Mouse (Mus musculus): ENCODE results near the gene Dnajb8. TPM values are rescaled to one million over a fixed set of nuclear protein-coding genes. Genes with fewer than 3 reads are reported as not detected.

Dnajb8 gene
- polyA plus RNA-seq (2015; fragmentation: Nextera tagmentation; extraction: Ambion mirVana) = not detected in 2 replicates

GRCm38 (mm10) chr6:88221968-88222367, at the start of gene Dnajb8:
Gene Dnajb8 (plus strand): TSS chr6:88222268.
- WGBS = 49% methylated on average over 10 of the region's 10 CpGs
- no peaks in the 10 kb centered on the region for H3K36me3 ChIP-seq
- ATAC-seq (ENCODE audit: insufficient number of reproducible peaks, low FRiP score, low TSS enrichment, low read depth) = no peak
- H3K9me3 ChIP-seq (replicated peaks) = 0 out of 2 replicates have a peak, but pooled peaks cover 2% of the 10 kb centered on the region
- H3K27me3 ChIP-seq = no peaks in the 10 kb centered on the region; the same call in 1 of the 2 replicates
- no peak within 1 kb of the TSS for H3K9ac ChIP-seq
- no peak within 1 kb of the TSS for H3K4me2 ChIP-seq (replicated peaks)
- H3K4me1 ChIP-seq = 0 out of 2 replicates have a peak, but pooled peaks cover 5% of the 10 kb centered on the region
- no peak within 1 kb of the TSS for H3K27ac ChIP-seq (replicated peaks)
- H3K4me3 ChIP-seq (replicated peaks) = no peak within 1 kb of the TSS

GRCm38 (mm10) chr6:88174191-88174590, 47.9 kb upstream of the Dnajb8 start:
- 86% methylated on average over 3 of the region's 3 CpGs for WGBS
- H3K9ac ChIP-seq = no peak overlapping the region
- H3K36me3 ChIP-seq = no peaks in the 10 kb centered on the region
- H3K9me3 ChIP-seq (replicated peaks) = 0 out of 2 replicates have a peak, but pooled peaks cover 11% of the 10 kb centered on the region
- no peak overlapping the region for H3K4me2 ChIP-seq (replicated peaks)
- no peak overlapping the region for H3K4me3 ChIP-seq (replicated peaks)
- no peaks in the 10 kb centered on the region for H3K27me3 ChIP-seq
- H3K4me1 ChIP-seq = no peaks in the 10 kb centered on the region
- no peak overlapping the region for H3K27ac ChIP-seq (replicated peaks)
- ATAC-seq (ENCODE audit: insufficient number of reproducible peaks, low FRiP score, low TSS enrichment, low read depth) = no peak

GRCm38 (mm10) chr6:88174676-88175075, 47.4 kb upstream of the Dnajb8 start:
- no peaks in the 10 kb centered on the region for H3K36me3 ChIP-seq
- ATAC-seq (ENCODE audit: insufficient number of reproducible peaks, low FRiP score, low TSS enrichment, low read depth) = no peak
- 93% methylated on average over 2 of the region's 2 CpGs for WGBS
- H3K9ac ChIP-seq = no peak overlapping the region
- no peaks in the 10 kb centered on the region for H3K27me3 ChIP-seq
- H3K27ac ChIP-seq (replicated peaks) = no peak overlapping the region
- no peak overlapping the region for H3K4me2 ChIP-seq (replicated peaks)
- 0 out of 2 replicates have a peak, but pooled peaks cover 11% of the 10 kb centered on the region for H3K9me3 ChIP-seq (replicated peaks)
- no peak overlapping the region for H3K4me3 ChIP-seq (replicated peaks)
- no peaks in the 10 kb centered on the region for H3K4me1 ChIP-seq

- H3K4me1 ChIP-seq = peaks cover 6% of the 10 kb centered on the region
- H3K4me3 ChIP-seq (replicated peaks) = no peak overlapping the region
- H3K27ac ChIP-seq (replicated peaks) = no peak overlapping the region
- H3K27me3 ChIP-seq = peaks cover 33% of the 10 kb centered on the region
- WGBS = 70% methylated on average over 4 of the region's 4 CpGs
- no peaks in the 10 kb centered on the region for H3K9me3 ChIP-seq (replicated peaks)
- no peak for ATAC-seq (ENCODE audit: insufficient number of reproducible peaks, low FRiP score, low TSS enrichment, low read depth)
- no peak overlapping the region for H3K4me2 ChIP-seq (replicated peaks)
- no peaks in the 10 kb centered on the region for H3K36me3 ChIP-seq
- H3K9ac ChIP-seq = no peak overlapping the region
Observed at GRCm38 (mm10) chr6:88184671-88185070, 37.4 kb upstream of the Dnajb8 start.

GRCm38 (mm10) chr6:88188148-88188547, 33.9 kb upstream of the Dnajb8 start:
- no peak overlapping the region for H3K27ac ChIP-seq (replicated peaks)
- peaks cover 67% of the 10 kb centered on the region for H3K27me3 ChIP-seq
- no peak overlapping the region for H3K4me2 ChIP-seq (replicated peaks)
- H3K9me3 ChIP-seq (replicated peaks) = no peaks in the 10 kb centered on the region
- H3K9ac ChIP-seq = no peak overlapping the region
- WGBS = 67% methylated on average over 6 of the region's 6 CpGs
- peaks cover 17% of the 10 kb centered on the region for H3K4me1 ChIP-seq
- H3K36me3 ChIP-seq = no peaks in the 10 kb centered on the region
- ATAC-seq (ENCODE audit: insufficient number of reproducible peaks, low FRiP score, low TSS enrichment, low read depth) = no peak
- H3K4me3 ChIP-seq (replicated peaks) = no peak overlapping the region

GRCm38 (mm10) chr6:88189312-88190042, 32.6 kb upstream of the Dnajb8 start:
- peaks cover 81% of the 10 kb centered on the region for H3K27me3 ChIP-seq
- H3K4me2 ChIP-seq (replicated peaks) = peak overlapping the region; percentile 93
- no peaks in the 10 kb centered on the region for H3K9me3 ChIP-seq (replicated peaks)
- H3K9ac ChIP-seq = peak overlapping the region; percentile 23; the same call in 1 of the 2 replicates
- H3K4me1 ChIP-seq = peaks cover 29% of the 10 kb centered on the region
- H3K4me3 ChIP-seq (replicated peaks) = peak overlapping the region; percentile 50
- no peak overlapping the region for H3K27ac ChIP-seq (replicated peaks)
- under 1% methylated on average over 56 of the region's 56 CpGs for WGBS
- no peaks in the 10 kb centered on the region for H3K36me3 ChIP-seq
- ATAC-seq (ENCODE audit: insufficient number of reproducible peaks, low FRiP score, low TSS enrichment, low read depth) = peak; percentile 66

- no peak for ATAC-seq (ENCODE audit: insufficient number of reproducible peaks, low FRiP score, low TSS enrichment, low read depth)
- WGBS = 3% methylated on average over 13 of the region's 13 CpGs
- H3K27ac ChIP-seq (replicated peaks) = no peak overlapping the region
- H3K4me1 ChIP-seq = peaks cover 30% of the 10 kb centered on the region
- H3K36me3 ChIP-seq = no peaks in the 10 kb centered on the region
- no peak overlapping the region for H3K9ac ChIP-seq
- peak overlapping the region; percentile 93 for H3K4me2 ChIP-seq (replicated peaks)
- H3K9me3 ChIP-seq (replicated peaks) = no peaks in the 10 kb centered on the region
- peak overlapping the region; percentile 50 for H3K4me3 ChIP-seq (replicated peaks)
- H3K27me3 ChIP-seq = peaks cover 86% of the 10 kb centered on the region
Observed at GRCm38 (mm10) chr6:88190043-88190309, 32.1 kb upstream of the Dnajb8 start.

- Histone ChIP-seq H3K4me1 (peaks cover 30% of the 10 kb centered on the region), H3K27me3 (peaks cover 90% of the 10 kb centered on the region), H3K36me3 (no peaks in the 10 kb centered on the region), H3K4me3 (replicated peaks) (peak overlapping the region; percentile 50), H3K9me3 (replicated peaks) (no peaks in the 10 kb centered on the region), H3K4me2 (replicated peaks) (peak overlapping the region; percentile 93), H3K27ac (replicated peaks) (no peak overlapping the region), H3K9ac (no peak overlapping the region)
- 6% methylated on average over 49 of the region's 49 CpGs for WGBS
- ATAC-seq (ENCODE audit: insufficient number of reproducible peaks, low FRiP score, low TSS enrichment, low read depth) = no peak
Observed at GRCm38 (mm10) chr6:88190310-88191023, 31.6 kb upstream of the Dnajb8 start.

GRCm38 (mm10) chr6:88191024-88191365, 31.1 kb upstream of the Dnajb8 start:
- no peaks in the 10 kb centered on the region for H3K36me3 ChIP-seq
- H3K4me3 ChIP-seq (replicated peaks) = no peak overlapping the region
- H3K27me3 ChIP-seq = peaks cover 96% of the 10 kb centered on the region
- H3K27ac ChIP-seq (replicated peaks) = no peak overlapping the region
- H3K4me2 ChIP-seq (replicated peaks) = 0 out of 2 replicates have a peak overlapping the region, but pooled peaks have one; percentile 93
- WGBS = 30% methylated on average over 6 of the region's 6 CpGs
- H3K4me1 ChIP-seq = peaks cover 30% of the 10 kb centered on the region
- ATAC-seq (ENCODE audit: insufficient number of reproducible peaks, low FRiP score, low TSS enrichment, low read depth) = no peak
- H3K9ac ChIP-seq = no peak overlapping the region
- H3K9me3 ChIP-seq (replicated peaks) = no peaks in the 10 kb centered on the region

- ATAC-seq (ENCODE audit: insufficient number of reproducible peaks, low FRiP score, low TSS enrichment, low read depth) = no peak
- 19% methylated on average over 4 of the region's 4 CpGs for WGBS
- Histone ChIP-seq H3K9me3 (replicated peaks) (no peaks in the 10 kb centered on the region), H3K4me2 (replicated peaks) (no peak overlapping the region), H3K9ac (no peak overlapping the region), H3K36me3 (no peaks in the 10 kb centered on the region), H3K4me1 (peaks cover 32% of the 10 kb centered on the region), H3K27ac (replicated peaks) (no peak overlapping the region), H3K27me3 (peaks cover 99% of the 10 kb centered on the region), H3K4me3 (replicated peaks) (no peak overlapping the region)
Observed at GRCm38 (mm10) chr6:88191411-88192070, 30.5 kb upstream of the Dnajb8 start.

- H3K36me3 ChIP-seq = no peaks in the 10 kb centered on the region
- peaks cover 100% of the 10 kb centered on the region for H3K27me3 ChIP-seq
- H3K9ac ChIP-seq = no peak overlapping the region
- H3K4me3 ChIP-seq (replicated peaks) = no peak overlapping the region
- H3K9me3 ChIP-seq (replicated peaks) = no peaks in the 10 kb centered on the region
- H3K4me2 ChIP-seq (replicated peaks) = no peak overlapping the region
- 15% methylated on average over 8 of the region's 8 CpGs for WGBS
- H3K27ac ChIP-seq (replicated peaks) = no peak overlapping the region
- no peak for ATAC-seq (ENCODE audit: insufficient number of reproducible peaks, low FRiP score, low TSS enrichment, low read depth)
- H3K4me1 ChIP-seq = peaks cover 44% of the 10 kb centered on the region
Observed at GRCm38 (mm10) chr6:88192756-88193155, 29.3 kb upstream of the Dnajb8 start.
